Mouse (Mus musculus): ENCODE measurements around the gene Ston2. TPM values are rescaled to one million over a fixed set of nuclear protein-coding genes. Genes with fewer than 3 reads are reported as not detected.
"Not testable (repeated sequence)": the region's sequence is repeated elsewhere in the genome, so short reads cannot be mapped to it uniquely, and the experiment has no call there.

Gene Ston2
- total RNA-seq, 2 experiments from 2014 or later, result 14.7 to 20.0 TPM

GRCm38 (mm10) chr12:91640712-91641111 is 147.5 kb downstream of the Ston2 start:
- intact Hi-C loops (cut with DNase I), result loop anchor here (2.0 to 5.0 kb wide), 3 partner anchors 72 to 158 kb away; partner anchors contain the start of gene Ston2
- DNase-seq (ENCODE audit: low spot score in 2 of 2), result peak; percentile 68 to 86

GRCm38 (mm10) chr12:91638351-91638750 is 149.8 kb downstream of the Ston2 start:
- DNase-seq (ENCODE audit: low spot score in 2 of 2), result no peak
- intact Hi-C loops (cut with DNase I), result no loop called here

GRCm38 (mm10) chr12:91637136-91637909 is 150.9 kb downstream of the Ston2 start:
- intact Hi-C loops (cut with DNase I), result no loop called here
- no peak for DNase-seq (ENCODE audit: low spot score in 2 of 2)

- DNase-seq (ENCODE audit: low spot score in 2 of 2), result no peak
- intact Hi-C loops (cut with DNase I), result no loop called here
These were observed 161.7 kb downstream of the Ston2 start for GRCm38 (mm10) chr12:91626482-91626881.

GRCm38 (mm10) chr12:91625013-91625412 is 163.2 kb downstream of the Ston2 start:
- peak in 1 of 2 experiments; percentile 19 for DNase-seq (ENCODE audit: low spot score in 2 of 2)
- intact Hi-C loops (cut with DNase I), result no loop called here

GRCm38 (mm10) chr12:91609425-91609824 is 178.8 kb downstream of the Ston2 start:
- no peak for DNase-seq (ENCODE audit: low spot score in 2 of 2)
- intact Hi-C loops (cut with DNase I), result no loop called here

- intact Hi-C loops (cut with DNase I), result no loop called here
- DNase-seq (ENCODE audit: low spot score in 2 of 2), result no peak
These were observed 180.5 kb downstream of the Ston2 start for GRCm38 (mm10) chr12:91607678-91608077.

- intact Hi-C loops (cut with DNase I), result no loop called here
- peak; percentile 27 to 50 for DNase-seq (ENCODE audit: low spot score in 2 of 2)
These were observed 181.5 kb downstream of the Ston2 start for GRCm38 (mm10) chr12:91606651-91607050.

- DNase-seq (ENCODE audit: low spot score in 2 of 2), result no peak
- intact Hi-C loops (cut with DNase I), result no loop called here
These were observed 183.6 kb downstream of the Ston2 start for GRCm38 (mm10) chr12:91604600-91604999.

GRCm38 (mm10) chr12:91592128-91592527 is 196.1 kb downstream of the Ston2 start:
- no peak for DNase-seq (ENCODE audit: low spot score in 2 of 2)
- intact Hi-C loops (cut with DNase I), result no loop called here

- no peak for DNase-seq (ENCODE audit: low spot score in 2 of 2)
- intact Hi-C loops (cut with DNase I), result no loop called here
These were observed 197.0 kb downstream of the Ston2 start for GRCm38 (mm10) chr12:91591191-91591590.

GRCm38 (mm10) chr12:91590716-91591115 is 197.5 kb downstream of the Ston2 start:
- no peak for DNase-seq (ENCODE audit: low spot score in 2 of 2)
- intact Hi-C loops (cut with DNase I), result no loop called here

GRCm38 (mm10) chr12:91589847-91590690 is 198.1 kb downstream of the Ston2 start, which contains the start of gene Gtf2a1:
TSS of gene Gtf2a1 (minus strand) at chr12:91590487.
- intact Hi-C loops (cut with DNase I), result no loop called here
- DNase-seq (ENCODE audit: low spot score in 2 of 2), result peak; percentile 93

GRCm38 (mm10) chr12:91589542-91589846 is 198.7 kb downstream of the Ston2 start:
- intact Hi-C loops (cut with DNase I), result no loop called here
- no peak for DNase-seq (ENCODE audit: low spot score in 2 of 2)

GRCm38 (mm10) chr12:91588670-91589541 is 199.3 kb downstream of the Ston2 start:
- intact Hi-C loops (cut with DNase I), result no loop called here
- peak; percentile 35 to 37 for DNase-seq (ENCODE audit: low spot score in 2 of 2)

- peak; percentile 90 to 97 for DNase-seq (ENCODE audit: low spot score in 2 of 2)
- intact Hi-C loops (cut with DNase I), result no loop called here
These were observed 200.0 kb downstream of the Ston2 start for GRCm38 (mm10) chr12:91588176-91588669.

- DNase-seq (ENCODE audit: low spot score in 2 of 2), result no peak
- intact Hi-C loops (cut with DNase I), result no loop called here
These were observed 200.6 kb downstream of the Ston2 start for GRCm38 (mm10) chr12:91587491-91588033.

- intact Hi-C loops (cut with DNase I), result no loop called here
- DNase-seq (ENCODE audit: low spot score in 2 of 2), result no peak
These were observed 201.1 kb downstream of the Ston2 start for GRCm38 (mm10) chr12:91587077-91587476.

GRCm38 (mm10) chr12:91585815-91586214 is 202.4 kb downstream of the Ston2 start:
- intact Hi-C loops (cut with DNase I), result not testable (repeated sequence)

More at GRCm38 (mm10) chr12:91585815-91586214, 202.4 kb downstream of the Ston2 start:
- DNase-seq (ENCODE audit: low spot score in 2 of 2), result not testable (repeated sequence)
